Mouse (Mus musculus): Measurements from ENCODE around the gene Taf9.
A peak's percentile ranks its signal among the peaks of the same experiment; 100 is the strongest.

The Taf9 gene

DNA sequence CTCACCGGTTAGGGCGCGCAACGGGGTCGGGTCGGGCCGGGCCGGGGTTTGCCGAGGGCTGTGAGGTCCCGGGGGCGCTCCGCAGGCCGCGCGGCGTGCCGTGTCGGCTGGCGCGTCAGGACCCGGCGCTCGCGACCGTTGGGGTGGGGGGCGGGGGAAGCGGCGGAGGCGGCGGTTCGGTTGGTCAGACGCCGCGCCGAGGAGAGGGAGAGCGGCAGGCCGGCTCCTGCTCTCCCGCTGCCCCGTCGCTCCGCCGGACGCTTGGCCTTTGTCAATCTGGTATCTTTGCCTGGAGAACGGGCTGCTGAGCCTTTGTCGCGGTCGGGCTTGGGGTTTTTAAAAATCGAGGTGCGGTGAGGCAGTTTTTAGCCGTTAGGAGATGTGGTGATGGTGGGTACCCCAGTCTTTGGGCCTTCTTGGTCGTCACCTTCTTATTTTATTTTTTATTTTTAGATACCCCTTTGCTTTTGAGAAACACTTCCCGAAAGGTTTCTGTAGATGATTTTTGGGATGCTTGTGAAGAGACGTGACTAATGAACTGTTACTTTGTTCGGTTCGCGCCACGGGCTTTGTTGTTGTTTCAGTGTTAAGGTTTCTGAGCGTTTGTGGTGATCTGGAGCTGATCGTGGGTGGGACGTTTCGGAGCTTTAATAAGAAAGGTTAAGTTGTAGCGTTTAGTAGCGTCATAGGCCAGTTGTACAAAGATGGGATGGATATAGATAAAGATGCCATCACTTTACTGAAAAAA, at the start of gene Taf9:
Taf9 (plus strand) TSS at position 141 of the 748 bp plus-strand sequence.
- peak; percentile 31 for DNase-seq (ENCODE audit: low read depth)

DNA sequence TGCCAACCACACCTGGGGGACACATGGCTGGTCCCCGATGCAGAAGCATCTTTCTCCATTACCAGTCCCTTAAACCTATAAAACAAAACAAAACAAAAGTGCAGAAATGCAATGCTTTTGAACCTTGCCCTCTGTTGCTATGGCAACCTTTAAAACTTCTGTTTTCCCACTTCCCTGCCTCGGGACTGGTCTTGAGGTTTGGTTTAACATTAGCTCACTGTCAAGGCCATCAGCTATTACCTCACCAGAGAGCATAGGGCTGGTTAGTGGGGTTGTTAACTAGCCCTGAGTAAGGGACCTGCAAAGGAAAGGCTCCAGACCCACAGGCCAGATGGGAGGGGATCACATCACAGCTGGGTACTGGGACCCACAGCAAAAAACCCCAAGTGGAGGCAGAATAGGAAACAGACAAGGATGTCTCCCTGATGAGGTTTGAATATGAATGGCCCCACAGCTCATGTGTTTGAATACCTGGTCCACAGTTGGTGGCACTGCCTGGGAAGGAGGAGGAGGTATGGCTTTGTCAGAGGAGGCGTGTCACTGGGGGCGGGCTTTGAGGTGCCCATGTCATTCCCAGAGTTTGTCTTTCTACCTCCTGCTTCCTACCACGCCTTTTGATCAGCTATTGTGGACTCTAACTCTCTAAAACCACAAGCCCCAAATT, 49.0 kb upstream of the Taf9 start:
- DNase-seq (ENCODE audit: low read depth): no peak

DNA sequence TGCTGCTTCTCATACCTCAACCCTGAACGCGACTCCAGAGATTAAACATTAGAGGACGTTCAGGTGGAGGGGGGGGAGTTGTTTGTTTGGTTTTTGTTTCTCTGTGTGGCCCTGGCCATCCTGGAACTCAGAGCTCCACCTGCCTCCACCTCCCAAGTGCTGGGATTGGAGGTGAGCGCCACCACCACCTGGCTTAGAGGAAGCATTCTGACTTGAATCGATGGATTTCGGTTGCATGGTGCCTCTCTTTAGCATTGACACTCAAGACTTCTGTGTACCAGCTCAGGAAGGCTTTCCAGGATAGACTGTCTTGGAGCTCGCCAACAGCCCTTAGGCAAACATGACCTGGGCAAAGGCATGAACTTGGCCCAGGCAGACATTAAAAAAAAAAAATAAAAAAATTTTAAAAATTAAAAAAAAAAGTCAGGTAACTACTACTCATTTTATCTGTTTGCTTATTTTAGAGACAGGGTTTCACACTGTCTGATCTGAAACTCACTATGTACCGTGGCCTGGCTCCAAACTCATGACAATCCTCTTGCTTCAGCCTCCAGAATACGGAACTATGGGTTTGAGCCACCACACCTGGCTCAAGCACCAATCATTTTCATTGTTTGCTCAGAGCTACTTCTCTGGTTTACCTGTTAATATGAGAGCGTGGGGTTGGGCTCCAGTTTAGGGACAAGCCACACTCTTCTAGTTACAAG, 48.2 kb upstream of the Taf9 start:
- no peak for DNase-seq (ENCODE audit: low read depth)

DNA sequence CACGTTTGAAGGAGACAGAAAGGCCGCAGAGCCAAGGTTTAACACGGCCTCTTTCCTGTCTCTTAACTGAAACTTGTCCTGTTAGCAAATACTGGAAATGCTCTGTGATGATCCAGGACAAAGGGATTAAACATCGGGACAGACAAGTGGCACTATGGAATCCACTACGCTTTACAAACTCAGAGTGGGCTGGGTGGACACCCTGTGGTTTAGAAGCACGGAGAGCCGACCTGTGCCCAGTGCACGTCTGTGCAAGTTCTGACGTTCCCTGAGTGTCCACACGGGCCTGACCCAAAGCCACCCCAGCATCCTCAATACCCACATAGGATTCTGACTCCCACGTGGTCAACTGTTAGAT, 47.7 kb upstream of the Taf9 start:
- DNase-seq (ENCODE audit: low read depth): no peak

DNA sequence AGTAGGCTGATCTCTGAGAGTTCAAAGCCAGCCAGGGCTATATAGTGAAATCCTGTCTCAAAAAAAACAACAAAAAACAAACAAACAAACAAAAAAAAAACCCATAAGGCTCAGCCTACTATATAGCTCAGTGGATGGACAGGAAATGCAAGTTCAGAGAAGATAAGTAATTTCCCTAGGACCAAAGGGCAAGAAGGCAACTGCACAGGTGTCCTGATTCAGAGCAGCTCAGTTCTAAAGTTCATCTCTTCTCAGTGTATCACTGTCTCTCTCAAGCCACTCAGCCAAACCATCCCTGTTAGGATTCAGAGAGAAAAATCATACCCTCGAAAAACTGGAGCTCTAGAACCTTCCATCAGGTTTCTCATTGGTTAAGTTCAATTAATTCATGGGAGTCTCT, 45.5 kb upstream of the Taf9 start:
- no peak for DNase-seq (ENCODE audit: low read depth)

DNA sequence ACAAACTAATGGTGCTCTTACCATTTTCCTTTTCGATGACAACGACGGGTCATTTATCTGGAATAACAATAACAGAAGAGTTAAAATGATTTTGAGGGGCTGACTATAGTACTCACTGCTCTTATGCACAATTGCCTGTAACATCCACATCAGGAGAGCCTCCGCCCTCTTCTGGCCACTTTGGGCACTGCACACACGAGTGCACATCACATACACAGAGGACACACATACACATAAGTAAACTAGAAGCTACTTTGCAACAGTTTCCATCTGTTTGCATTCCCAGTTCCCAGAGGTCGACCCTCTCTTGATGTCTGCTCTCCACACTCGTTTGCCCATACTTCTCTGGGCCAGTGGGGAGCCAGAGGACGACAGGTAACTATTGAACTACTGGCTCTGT, 43.6 kb upstream of the Taf9 start:
- DNase-seq (ENCODE audit: low read depth): no peak

DNA sequence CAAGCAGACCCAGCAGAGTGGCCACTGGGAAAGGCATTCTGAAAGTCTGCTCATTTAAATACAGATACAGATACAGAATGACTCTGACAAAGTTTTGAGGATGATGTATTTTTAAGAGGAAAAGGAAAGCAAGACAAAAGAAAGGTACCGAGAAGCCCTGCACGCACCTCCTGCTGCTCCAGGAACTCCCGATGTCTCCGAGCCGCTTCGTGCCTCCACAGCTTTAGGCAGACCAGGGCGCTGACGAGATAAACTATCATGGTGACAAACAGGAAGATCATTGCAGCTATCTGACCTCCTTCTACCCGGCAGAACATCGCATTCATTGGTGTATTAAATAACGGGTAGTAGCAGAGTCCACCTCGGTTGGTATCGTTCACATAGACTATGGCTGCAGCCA, 40.1 kb upstream of the Taf9 start:
- no peak for DNase-seq (ENCODE audit: low read depth)

DNA sequence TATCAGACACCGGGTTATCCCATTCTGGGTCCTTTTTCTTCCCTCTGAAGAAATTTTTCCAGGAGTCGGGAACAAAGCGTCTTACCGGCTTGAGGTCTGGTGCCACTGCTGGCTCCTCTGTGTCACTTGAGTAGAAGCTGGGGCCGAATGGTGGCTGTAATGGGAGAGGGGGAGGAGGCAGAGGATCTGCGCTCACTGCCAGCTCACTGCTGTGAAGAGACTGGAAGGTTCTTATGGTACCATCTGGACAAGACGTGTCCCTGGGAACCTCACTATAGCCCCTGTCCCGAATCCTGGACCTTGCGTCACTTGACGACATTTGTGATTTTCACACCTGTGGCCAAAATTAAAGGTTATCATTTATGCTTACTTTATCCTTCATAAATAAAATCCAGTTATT, 39.1 kb upstream of the Taf9 start:
- DNase-seq (ENCODE audit: low read depth): no peak

DNA sequence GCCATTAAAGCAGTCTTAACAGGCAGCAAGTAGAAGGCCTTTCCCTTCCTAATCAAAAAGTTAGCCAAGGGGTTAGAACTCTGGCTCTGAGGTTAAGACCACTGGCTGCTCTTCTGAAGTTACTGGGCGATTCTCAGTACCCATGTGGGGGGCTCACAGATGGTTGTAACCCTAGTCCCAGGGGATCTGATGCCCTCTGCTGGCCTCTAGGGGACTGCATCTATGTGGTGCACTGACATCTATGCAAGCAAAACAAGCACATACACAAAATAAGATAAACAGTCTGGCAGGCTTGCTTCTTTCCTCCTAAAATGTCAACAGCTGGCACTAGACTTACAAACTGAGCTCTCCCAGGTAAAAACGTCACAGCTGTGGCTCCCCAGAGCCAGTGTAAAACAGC, 38.5 kb upstream of the Taf9 start:
- DNase-seq (ENCODE audit: low read depth): no peak

DNA sequence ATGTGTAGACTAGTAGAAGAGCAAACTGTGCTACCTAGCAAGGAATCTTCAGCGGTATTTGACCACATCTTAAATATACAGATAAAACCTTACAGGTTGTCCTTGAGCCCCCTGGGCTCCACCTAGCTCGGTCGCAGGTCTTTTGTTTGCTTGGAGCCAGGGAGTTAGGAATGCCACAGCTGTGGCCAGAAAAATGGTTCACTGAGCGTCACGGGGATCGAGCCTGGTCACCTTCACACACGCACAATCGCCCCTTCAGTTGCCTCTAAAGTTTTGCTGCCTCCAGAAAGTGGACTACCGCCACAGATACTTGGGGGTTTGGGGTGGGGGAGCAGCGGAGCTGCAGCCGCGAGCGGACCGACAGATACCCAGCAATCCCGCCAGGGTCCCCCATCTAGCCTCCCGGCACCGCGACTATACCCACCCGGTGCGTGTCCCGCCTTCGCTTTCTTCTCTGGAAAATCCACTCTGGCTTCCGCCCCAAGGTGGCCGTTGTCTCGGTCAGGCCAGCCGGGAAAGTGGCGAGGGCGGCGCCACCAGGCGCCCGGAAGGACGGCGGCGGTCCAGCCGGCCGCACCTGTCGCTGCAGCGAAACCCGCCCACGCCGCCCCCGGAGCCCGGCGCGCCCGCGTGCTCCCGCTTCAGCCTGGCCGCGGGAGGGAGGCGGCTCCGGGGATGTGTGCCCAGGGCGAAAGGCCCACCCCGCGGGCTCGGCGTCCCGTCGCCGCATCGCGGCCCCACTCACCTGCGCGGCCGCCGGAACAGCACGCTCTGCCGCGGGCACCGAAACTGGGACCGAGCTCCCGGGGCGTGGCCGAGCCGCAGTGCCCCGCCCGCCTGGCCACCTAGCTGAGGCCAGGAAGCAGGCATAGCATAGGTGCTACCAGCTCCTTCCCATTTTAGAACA, 34.9 kb upstream of the Taf9 start, which contains the start of gene Marveld2:
Marveld2 (minus strand) TSS at position 791 of the 907 bp plus-strand sequence.
- DNase-seq (ENCODE audit: low read depth): no peak

DNA sequence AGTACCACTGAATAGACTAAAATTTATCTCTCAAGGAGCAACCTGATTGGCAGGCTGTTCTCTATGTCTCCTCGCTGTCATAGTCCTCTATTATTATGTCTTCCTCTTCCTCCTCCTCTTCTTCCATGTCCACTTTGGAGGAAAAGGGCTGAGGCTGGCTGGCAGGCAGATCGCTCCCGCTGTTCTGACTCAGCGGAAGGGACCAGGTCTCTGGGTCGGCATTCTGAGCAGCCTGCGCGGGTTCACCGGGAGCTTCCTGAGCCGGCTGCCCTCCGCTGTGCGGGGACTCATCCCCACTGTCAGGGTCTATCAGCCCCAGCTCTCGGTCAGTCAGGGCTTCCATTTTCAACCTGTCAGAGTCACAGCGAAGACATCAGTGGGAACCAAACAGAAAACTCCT, 33.8 kb upstream of the Taf9 start:
- DNase-seq (ENCODE audit: low read depth): no peak

DNA sequence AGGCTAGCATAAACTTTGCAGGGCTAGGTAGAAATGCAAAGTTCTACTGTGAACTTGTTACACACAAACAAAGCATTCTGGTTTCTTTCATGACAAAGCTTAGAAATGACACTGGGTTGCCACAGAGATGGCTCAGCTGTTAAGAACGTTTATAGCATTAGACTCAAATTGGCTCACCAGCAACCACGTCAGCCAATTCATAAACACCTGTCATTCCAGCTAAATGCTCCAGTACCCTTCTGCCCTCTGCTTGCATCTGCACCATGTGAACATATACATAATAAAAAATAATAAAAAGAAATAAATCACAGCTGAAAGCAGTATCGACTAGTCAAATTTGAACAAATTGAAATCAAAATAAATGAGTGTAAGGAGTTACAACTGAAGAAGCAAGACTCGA, 29.1 kb upstream of the Taf9 start:
- no peak for DNase-seq (ENCODE audit: low read depth)

DNA sequence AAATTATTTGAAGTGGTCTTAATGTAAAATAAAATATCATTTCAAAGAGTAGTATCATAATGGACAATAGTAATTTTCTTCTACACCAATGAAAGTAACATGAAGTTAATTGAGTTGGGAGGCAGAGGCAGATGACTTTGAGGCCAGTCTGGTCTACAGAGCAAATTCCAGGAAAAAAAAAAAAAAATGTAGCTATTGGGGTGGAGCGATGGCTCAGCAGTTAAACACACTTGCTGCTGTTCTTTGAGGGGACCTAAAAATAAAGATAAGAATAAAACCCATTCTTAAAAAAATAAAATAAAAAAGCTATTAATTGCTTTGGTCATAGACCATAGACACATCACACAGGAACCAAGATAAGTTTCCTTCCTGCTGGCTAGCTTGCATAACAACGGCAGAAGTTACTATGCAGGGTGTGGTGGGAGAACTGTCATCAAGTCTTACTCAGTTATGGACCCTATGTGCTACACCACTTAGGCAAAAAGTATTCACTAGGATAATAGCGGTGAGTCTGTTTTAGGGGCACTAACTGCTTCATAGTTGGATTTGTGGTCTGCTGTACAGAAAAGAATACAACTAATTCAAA, 17.2 kb upstream of the Taf9 start:
- no peak for DNase-seq (ENCODE audit: low read depth)

DNA sequence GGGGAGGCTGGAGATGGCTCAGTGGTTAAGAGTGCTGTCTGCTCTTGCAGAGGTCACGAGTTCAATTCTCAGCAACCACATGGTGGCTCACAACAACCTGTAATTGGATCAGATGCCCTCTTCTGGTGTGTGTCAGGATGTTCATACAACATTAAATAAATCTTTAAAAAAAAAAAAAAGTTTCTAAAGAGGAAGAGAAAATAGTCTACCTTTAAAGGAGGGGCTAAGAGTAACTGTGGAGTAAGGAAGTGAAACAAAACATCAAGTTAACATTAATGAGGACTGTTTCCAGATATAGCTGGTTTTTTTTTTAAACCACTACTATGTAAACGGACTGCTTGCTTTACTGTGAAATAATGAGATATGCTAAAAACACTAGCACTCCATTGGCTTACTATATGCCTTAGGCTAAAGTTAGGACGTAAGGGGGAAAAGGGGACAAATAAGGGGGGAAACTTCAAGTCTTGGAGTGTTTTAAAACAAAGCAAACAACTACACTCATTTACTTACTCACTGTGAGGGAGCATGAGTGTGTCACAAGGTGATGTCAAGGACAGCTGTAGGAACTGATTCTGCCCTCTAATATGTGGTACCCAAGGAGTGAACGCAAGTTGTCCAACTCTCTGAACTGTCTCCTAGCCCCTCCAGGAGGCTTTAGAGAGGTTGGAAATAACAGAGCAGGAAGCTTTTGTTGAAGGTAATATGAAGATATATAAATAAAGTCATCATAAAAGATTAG, 8.7 kb upstream of the Taf9 start:
- no peak for DNase-seq (ENCODE audit: low read depth)

DNA sequence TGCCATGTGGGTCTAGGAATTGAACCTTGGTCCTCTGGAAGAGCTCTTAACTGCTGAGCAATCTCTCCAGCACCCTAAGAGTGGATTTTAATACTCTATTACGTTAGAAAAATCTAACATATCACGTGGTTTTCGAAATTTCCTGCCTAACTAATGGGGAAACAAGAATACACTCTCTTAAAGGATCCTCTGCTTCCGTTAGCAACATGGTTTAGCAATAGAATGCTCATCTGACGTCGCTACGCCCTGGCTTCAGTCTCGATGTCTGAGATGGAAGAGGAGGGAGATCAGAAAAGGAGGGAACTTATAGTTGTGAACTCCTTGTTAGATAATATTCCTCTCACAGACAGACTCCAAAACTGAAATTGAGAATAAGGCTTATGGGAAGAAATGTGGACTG, 3.2 kb upstream of the Taf9 start:
- DNase-seq (ENCODE audit: low read depth): no peak

DNA sequence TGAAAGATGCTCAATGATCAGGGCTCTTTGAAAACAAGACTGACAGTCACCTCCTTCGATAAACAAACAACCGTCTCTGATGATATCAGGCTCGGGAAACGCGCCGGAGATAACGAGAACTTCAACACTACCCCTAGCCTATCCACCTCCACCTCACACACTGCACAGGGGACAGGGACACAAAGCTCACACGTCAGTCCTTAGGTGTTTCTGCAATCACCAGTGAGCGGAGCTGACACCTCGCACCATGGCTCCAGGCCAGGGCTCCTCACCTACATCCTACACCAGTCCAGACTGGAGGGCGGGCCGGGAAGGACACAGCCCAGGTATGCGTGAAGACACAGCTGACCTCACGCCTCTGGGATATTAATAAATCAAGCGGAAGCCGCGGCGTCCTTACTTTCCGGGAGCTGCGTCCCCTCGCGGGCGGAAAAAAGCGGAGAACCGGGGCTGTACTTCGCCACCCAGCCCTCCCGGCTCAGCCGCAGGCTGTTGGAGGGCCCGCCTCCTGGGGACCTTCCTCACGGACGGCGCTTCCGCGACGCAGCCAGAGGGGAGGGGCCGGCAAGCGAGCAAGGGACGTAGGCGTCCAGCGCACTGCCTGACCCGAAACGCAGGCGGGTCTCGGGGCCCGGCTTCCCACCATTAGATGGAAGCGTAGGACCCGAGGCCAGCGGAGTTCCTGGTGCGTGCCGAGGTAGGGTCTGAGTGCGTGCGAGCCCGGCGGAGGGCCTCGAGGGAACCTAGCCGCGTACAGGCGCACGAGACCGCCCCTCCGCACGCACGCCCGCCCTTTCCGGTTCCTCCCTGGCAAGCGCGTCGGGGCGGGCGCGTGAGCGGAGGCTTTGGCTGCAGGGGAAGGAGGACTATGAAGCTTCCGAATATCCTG, 585 bp upstream of the Taf9 start, which contains the start of the genes Ak6 and Rad17:
Ak6 (plus strand) TSS at position 430 of the 889 bp plus-strand sequence.
Rad17 (minus strand) TSS at position 502 of the 889 bp plus-strand sequence.
- DNase-seq (ENCODE audit: low read depth): peak; percentile 88

DNA sequence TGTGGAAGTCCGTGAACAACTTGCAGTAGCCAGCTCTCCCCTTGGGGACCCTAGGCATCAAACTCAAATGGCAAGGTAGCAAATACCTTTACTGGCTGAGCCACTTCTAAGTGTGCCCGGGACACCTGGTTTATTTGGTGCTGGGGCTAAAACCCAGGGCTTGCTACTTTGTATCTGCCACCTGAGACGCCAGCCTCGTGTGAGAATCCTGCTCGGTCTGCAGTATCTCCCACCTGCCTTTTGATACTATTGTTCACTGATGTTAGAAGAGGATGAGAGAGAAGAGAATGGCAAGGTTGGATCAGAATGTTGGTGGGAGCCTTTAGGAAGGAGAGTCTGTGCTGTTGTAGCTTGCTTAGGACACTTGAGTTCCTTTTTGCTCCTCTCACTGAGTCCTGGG, 6.7 kb downstream of the Taf9 start:
- DNase-seq (ENCODE audit: low read depth): no peak

DNA sequence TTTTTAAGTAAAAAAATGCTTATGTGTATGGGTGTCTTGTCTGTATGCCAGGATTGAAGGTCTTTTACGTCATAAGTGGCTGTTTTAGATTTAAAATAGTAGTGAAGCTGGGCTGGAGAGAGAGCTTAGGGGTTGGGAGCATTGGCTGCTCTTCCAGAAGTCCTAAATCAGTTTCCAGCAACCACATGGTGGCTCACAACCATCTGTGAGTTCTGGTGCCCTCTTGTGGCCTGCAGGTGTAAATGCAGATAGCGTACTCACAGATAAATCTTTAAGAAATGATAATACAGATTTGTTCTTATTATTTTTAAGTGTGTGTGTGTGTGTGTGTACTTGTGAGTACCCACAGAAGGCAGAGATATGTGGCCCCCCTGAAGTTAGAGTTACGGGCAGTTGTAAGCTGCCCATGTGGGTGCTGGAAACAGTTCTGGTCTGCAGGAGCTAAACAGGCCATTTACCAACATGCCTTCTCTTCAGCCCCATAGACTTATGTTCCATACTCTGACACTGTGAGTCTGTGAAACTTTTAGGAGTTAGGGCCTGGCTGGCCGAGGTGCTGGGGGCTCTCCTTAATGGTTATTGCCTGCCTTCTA, 8.6 kb downstream of the Taf9 start:
- peak; percentile 63 for DNase-seq (ENCODE audit: low read depth)

DNA sequence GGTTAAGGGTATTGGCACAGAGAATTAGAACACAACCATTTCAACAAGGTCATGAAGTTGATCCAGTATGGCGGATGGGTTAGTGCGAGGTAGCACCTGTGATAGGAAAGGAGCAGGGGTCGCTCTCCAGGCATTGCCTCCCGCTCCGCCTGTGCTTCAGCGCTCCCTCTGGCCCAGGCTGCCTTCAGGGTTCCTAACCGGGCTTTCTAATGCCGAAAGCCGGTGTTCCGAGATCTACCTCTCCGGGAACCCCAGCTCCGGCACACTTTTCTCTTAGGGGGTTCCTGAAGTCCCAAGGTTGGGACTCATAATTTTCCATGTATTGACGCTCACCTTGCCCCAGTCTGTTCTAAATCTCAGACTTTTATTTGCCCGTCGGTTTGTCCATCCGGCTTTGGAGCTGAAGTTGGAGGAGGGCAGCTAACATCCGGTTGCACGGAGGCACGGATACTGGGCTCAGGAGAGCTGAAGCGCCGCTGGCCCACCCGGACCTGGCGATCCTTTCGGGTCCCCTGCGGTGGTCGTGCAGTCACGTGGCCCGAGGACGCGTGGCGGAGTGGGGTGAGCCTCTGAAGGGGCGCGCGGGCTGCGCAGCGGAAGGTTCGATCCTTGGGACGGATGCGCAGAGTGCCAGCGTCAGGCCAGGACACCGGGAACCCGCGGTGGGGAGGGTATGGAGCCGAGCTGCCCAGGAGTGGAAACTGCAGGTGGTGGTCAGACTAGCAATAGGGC, 18.1 kb downstream of the Taf9 start, which contains the start of gene Ccdc125:
Ccdc125 (plus strand) TSS at position 427 of the 732 bp plus-strand sequence.
- DNase-seq (ENCODE audit: low read depth): no peak
